Mouse (Mus musculus): ENCODE results near the gene Igbp1b.

Igbp1b gene

GRCm38 (mm10) chr6:138658516-138658915 is at the start of gene Igbp1b:
Gene Igbp1b (minus strand): TSS chr6:138658544.
- DNase-seq: no peak

DNA sequence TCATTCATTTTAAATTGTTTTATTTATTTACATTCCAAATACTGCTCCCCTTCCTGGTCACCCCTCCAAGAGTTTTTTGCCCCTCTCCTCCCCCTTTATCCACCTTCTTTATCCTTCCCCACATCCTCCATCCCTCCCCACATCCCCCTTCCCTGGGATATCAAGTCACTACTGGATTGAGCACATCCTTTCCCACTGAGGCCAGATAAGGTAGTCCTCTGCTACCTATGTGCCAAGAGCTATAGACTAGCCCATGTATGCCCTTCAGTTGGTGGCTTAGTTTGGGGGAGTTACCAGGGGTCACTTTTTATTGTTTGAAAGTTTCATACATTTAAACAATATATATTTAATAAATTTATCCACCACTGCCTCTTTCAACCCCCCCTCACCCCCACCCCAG is 24.6 kb upstream of the Igbp1b start:
- DNase-seq: no peak

GRCm38 (mm10) chr6:138672704-138673141 is 14.4 kb upstream of the Igbp1b start:
- DNase-seq: peak; percentile 4 to 6

GRCm38 (mm10) chr6:138665416-138665815 is 7.1 kb upstream of the Igbp1b start:
- DNase-seq: no peak

- no peak for DNase-seq
Measured at GRCm38 (mm10) chr6:138645604-138646003, 12.7 kb downstream of the Igbp1b start.

DNA sequence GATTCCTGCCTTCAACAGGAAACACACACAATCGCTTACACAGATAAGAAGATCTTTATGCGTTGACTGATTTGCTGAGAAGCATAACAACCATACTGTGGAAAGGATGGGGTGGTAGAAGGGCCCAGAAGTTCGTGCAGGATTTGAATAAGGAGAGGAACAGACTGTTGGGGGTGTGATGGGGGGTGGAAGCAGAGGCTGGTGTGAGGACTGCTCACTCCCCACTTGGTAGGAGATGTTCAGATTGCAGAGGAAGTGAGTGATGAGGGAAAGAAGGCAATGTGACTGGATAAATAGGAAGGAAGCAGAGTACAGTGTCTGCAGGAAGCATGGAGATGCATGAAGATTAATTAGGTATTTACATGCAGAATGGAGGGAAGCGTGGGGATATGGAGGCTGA is 19.0 kb downstream of the Igbp1b start:
- DNase-seq: no peak

DNA sequence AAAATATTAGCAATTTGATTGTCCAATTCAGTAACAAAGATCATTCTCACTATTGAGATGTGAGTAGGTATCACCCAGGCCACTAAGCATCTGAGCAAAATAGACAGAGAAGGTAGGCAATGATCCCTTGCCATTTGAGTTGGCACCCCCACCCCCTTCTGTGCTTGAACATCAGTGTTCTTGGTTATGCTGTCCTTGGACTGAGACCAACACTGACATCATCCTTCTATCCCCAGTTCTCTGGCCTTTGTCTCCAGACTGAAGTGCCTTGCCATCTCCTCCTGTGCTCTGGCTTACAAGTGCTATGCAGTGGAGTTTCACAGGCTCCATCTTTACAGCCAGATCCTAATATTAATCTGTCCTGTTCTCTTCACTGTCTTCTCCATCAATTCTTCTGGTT is 37.6 kb downstream of the Igbp1b start:
- no peak for DNase-seq

GRCm38 (mm10) chr6:138618396-138618795 is 39.9 kb downstream of the Igbp1b start:
- no peak for DNase-seq

Data from kidney, postnatal 4 days (tissue).